Mouse (Mus musculus) lung, adult 2 months (tissue): ENCODE results near the gene Flad1.

Experiments
- CTCF ChIP-seq: fragments of 200-500 bp; IDR thresholded peaks from 2 replicates; pipeline ENCODE4 v1.5.1; 2011; ENCODE audit warnings: mild to moderate bottlenecking, low read length, control low read depth; ENCODE audit not compliant: insufficient read depth
- POLR2A ChIP-seq: fragments of 200-500 bp; IDR thresholded peaks from 2 replicates; pipeline ENCODE4 v1.6.1; 2011; ENCODE audit warnings: low read depth, mild to moderate bottlenecking, control low read depth, low read length, borderline replicate concordance; ENCODE audit errors: extremely low read depth

DNA sequence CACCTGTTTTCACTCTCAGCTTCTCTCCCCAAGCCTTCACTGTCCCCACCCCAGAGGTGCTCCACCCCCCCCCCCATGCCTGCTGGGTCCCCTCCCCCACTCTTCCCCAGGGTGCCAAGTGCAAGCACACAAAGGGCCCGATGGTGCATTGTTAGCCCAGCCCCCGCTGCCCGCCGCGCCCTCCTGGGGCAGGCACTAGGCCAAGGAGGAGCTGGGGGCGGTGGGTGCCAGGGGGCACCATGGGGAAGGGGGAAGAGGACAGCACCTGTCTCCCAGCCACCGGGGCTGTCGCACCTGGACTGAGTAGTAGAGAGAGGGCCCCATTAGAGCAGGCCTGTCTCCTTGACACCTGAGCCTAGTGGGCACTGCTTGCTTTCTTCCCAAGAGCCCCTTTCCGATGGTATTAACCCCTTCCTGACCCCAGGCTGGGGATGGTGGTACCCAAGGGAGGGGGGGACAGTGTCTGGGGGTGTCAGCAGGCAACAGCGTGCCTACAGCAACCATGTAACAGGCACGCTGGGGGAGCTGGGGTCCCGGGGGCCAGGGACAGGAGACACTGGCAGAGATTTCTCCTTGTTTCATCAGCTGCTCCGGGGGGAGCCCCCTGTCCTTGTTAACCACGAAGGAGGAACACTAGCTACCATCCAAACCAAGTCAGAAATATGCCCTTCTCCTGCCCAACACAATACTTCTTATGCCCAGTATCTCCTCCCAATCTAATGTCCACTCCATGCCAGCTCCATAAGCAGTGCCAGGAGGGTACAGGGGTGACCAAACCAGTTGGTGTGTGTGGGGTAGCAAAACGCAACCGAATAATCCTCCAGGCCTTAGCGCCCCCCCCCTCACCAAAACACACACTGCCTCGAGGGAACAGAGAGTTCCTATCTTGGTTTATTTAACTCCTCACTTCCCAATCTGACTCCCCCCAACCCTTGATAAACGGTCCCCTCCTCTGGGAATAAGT lies 20.7 kb downstream of the Flad1 start:
- no peak for TF ChIP-seq POLR2A
- TF ChIP-seq CTCF = no peak
